Mouse (Mus musculus): Measurements from ENCODE around the gene Pam.

Gene Pam

DNA sequence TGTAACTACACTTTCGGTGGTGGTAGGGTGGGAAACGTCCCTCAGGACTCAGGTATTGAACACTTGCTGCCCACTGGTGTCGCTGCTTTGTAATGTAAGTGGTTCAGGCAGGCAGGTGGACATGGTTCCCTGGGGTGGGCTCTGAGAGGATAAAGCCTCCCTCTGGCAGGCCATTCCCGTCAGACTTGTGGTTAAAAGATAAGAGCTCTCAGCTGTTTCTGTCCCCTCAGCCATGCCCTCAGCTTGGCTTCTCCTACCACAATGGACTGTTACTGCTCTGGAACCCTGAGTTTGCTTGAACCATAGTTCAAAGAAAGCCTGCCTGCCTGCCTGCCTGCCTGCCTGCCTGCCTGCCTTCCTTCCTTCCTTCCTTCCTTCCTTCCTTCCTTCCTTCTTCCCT is 341.1 kb downstream of the Pam start:
- DNase-seq, result no peak

DNA sequence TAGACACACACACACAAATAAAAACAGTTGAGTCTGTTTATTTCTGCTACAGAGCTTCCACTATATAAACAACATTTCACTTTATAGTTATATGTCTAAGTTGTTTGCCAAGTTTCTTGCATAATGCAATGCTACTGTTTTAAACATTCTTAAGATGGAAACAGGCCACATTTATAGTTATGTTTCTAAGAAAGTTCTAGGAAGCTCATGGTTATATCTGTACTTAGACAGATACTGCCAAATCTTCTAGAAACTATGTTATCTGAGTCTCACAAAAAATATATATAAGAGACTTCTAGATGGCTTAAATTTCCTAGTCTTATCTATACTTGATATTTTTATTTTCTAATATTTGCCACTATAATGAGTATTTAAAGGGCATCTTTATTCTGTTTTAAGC is 342.2 kb downstream of the Pam start:
- DNase-seq, result no peak

DNA sequence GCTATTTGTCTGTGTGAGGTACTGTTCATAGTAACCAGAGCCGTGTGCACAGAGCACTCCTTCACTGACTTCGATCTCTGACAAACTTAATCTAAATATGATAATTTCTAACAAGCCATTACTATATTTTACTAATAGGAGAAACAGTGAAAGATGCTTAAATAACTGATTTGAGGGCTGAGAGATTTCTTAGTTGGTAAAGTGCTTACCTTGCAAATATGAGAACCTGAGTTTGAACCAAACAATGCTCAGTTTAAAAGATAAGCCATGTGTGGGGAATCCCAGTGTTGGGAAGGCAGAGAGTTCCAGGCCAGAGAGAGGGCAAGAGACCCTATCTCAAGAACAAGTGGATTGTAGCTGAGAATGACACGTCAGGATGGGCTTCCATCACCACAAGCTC is 347.3 kb downstream of the Pam start:
- DNase-seq, result no peak

DNA sequence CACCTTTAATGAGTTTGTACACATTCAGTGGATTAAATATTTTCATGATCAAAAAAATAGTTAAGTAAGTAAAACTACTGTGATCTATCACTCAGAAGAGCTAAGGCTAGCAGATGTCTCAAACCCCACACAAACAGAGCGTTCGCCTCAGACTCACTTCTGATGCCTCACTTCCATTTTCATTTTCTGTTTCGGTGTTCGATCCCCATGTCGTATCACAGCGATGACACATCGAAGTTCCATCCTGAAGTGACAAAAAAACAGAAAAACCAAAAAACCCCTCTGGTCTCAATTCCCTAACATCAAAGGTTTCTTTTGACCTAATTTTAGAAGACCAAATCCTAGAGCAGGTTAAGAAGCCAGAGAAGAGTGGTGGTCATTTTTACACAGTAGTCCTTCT is 349.2 kb downstream of the Pam start:
- no peak for DNase-seq

DNA sequence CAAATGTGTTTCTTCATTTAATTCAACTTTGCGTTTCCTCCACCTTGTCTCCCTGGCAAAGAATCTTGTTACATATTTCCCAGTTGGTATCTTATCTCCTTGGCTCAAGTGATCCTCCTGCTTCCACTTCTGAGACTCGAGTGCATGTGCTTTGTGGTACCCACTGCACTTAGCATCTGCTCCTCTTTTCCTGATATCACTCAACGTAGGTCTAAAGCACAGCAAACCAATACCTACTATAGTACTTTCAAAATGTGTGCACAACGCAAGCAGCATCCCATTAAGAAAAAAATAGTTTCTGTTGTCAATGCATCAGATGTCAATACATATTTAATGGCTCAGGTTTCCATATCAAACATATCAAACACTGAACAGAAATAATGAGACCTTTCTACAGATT is 349.7 kb downstream of the Pam start:
- DNase-seq, result no peak

All from spleen, adult 18-20 months (tissue).